Mouse (Mus musculus) testis, adult 10 weeks (tissue): ENCODE results near the gene Lgals7. TPM values are rescaled to one million over a fixed set of nuclear protein-coding genes. Genes with fewer than 3 reads are reported as not detected.

Experiments
- polyA plus RNA-seq: library from polyadenylated mRNA; stranded (reverse); fragments of 350-450 nt; fragmentation: Illumina TruSeq; extraction: RNeasy Lipid Tissue Mini Kit (QIAGEN cat#74804); gene quantifications from one replicate; pipeline ENCODE4 v1.2.3, GENCODE M21; 2014; ENCODE audit warnings: low read depth, low replicate concordance

Lgals7 gene
- polyA plus RNA-seq = not detected

DNA sequence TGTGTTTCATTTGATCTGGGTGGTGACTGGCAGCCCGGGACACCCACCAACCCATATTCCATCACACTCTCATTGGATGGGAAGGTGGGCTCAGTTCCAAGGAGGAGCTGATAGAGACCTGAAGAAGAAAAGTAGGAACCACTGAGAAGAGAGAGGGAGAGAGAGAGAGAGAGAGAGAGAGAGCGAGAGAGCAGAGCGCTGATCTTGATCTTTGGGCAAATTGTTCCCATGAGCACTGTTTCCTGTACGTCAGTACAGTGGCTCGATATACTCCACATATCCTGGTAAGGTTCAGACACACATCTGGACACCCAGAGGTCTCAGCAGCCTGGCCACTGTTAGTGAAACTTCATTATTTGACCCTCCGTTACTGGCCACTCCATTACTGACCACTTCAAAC lies at the start of gene Lgals7:
Gene Lgals7, plus strand, starts transcription at position 314 of the 400 bp plus-strand sequence.

DNA sequence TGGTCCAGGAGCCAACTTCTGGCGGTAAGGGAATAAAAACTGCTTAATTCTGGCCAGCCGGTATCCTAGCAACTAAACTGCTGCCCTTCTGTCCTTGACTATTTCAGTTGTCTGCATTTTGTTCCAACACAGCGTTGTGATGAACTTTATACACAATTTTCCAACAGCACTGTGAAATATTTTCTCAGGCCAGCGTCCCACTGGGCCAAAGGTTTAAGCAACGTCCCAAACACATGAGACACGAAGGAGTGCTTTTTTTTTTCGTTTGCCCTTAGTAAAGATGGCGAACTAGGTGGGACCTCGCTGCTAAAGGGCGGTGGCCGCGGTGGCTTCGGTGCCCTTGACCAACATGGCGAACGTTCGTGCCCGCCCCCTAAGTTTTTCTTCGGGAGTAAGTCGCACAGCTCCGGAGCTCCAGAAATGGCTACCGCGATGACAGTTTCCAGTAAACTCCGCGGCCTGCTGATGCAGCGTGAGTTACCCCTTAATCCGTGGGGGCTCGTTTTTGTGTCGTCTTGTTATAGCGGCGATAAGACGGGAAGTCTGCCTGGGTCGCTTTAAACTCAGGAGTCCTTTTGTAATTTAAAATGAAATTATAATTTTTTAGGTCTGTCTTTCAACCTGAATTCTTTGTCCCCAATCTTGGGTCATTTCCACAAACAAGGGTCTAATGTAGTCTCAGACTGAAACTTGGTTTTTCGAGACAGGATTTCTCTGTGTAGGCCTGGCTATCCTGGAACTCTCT lies 38.5 kb upstream of the Lgals7 start, which contains the start of gene Ech1:
Gene Ech1, plus strand, starts transcription at position 277 of the 745 bp plus-strand sequence.

DNA sequence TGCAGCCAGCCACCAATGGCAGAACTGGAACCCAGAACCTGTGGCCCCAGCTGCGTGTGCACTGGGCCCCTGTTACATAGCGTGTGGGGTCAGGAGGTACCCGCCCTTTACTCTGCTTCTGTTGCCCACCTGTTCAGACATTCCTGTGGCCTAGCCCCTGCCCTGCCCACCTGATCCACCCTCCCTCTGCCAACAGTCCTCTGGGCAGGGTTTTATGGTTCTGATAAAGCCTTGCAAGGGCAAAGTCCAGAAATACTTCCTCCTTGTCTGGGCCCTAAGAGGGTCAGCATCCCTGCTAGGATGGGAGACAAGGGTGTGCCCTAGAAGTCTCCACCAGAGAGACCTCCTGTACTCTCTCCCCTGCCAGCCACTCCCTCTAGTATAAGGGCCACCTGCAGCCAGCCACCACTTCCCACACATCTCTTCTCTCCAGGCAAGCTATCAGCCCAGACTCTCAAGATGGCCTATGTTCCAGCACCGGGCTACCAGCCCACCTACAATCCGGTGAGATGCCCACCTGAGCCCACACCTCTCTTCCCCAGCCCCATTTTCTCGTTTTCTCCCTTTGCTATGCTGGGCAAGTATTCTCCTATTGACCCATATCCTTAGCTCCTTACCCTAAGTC lies 29.8 kb upstream of the Lgals7 start, which contains the start of gene Lgals4:
Gene Lgals4, plus strand, starts transcription at position 132 of the 625 bp plus-strand sequence.

DNA sequence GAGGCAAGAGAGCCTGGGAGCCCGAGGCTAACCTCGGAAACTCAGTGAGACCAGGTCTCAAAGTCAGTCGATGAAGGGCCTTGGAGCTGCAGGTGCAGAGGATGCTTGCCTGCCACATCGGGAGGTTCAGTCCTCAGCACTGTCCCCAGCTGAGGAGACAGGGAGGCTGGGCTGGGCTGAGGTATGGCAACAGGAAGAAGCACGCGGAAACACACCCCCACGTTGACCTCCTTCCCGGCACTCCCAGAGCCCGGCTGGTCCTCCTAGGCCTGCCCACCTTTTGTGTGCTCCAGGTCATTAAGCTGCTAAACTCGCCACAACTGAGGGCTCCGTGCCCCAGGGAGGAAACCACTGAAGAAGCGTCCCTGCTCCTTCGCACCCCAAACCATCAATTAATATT lies 17.5 kb downstream of the Lgals7 start, which contains the start of gene Capn12:
Gene Capn12, plus strand, starts transcription at position 224 of the 400 bp plus-strand sequence.

Other genes with a start within 250 kb of the Lgals7 start
- 0.17 TPM for gene Acp7, start 232.5 kb upstream of the Lgals7 start, polyA plus RNA-seq
- 2.9 TPM for gene Fbxo27, start 171.0 kb upstream of the Lgals7 start, polyA plus RNA-seq
- 3.1 TPM for gene Fbxo17, start 147.0 kb upstream of the Lgals7 start, polyA plus RNA-seq
- gene Mrps12, start 122.0 kb upstream of the Lgals7 start, polyA plus RNA-seq = 15.1 TPM
- 0.18 TPM for gene Sars2, start 121.9 kb upstream of the Lgals7 start, polyA plus RNA-seq
- not detected for gene Ccer2, start 107.7 kb upstream of the Lgals7 start, polyA plus RNA-seq
- 29.9 TPM for gene Sirt2, start 97.1 kb upstream of the Lgals7 start, polyA plus RNA-seq
- 2.9 TPM for gene Nfkbib, start 96.3 kb upstream of the Lgals7 start, polyA plus RNA-seq
- 0.66 TPM for gene Rinl, start 74.9 kb upstream of the Lgals7 start, polyA plus RNA-seq
- gene Hnrnpl, start 55.3 kb upstream of the Lgals7 start, polyA plus RNA-seq = 205 TPM
- 14.1 TPM for gene Ech1, start 38.6 kb upstream of the Lgals7 start, polyA plus RNA-seq
- gene Lgals4, start 30.0 kb upstream of the Lgals7 start, polyA plus RNA-seq = 2.7 TPM
- gene Capn12, start 17.6 kb downstream of the Lgals7 start, polyA plus RNA-seq = not detected
- 5.4 TPM for gene Actn4, start 98.5 kb downstream of the Lgals7 start, polyA plus RNA-seq
- gene Eif3k, start 118.0 kb downstream of the Lgals7 start, polyA plus RNA-seq = 19.4 TPM
- 0.78 TPM for gene Map4k1, start 118.2 kb downstream of the Lgals7 start, polyA plus RNA-seq